Mouse (Mus musculus) hindbrain, embryonic 16.5 days (tissue): Measurements from ENCODE around the gene Nt5c. TPM values are rescaled to one million over a fixed set of nuclear protein-coding genes. Genes with fewer than 3 reads are reported as not detected.
"Not testable (repeated sequence)": the region's sequence is repeated elsewhere in the genome, so short reads cannot be mapped to it uniquely, and the experiment has no call there.

ENCODE experiments used
- ATAC-seq: fragments of 200-750 bp; cut with Nextera tagmentation; 2 replicates; pipeline ENCODE4 v1.8.0; 2017; ENCODE audit warnings: moderate TSS enrichment, moderate library complexity
- H3K27ac ChIP-seq: fragments of 300-500 bp; sonication (generic); 2 replicates; pipeline ENCODE4 v1.5.1; 2014; ENCODE audit warnings: low read depth, mild to moderate bottlenecking, control low read depth, low read length, moderate library complexity
- H3K27me3 ChIP-seq: fragments of 300-500 bp; sonication (generic); replicated peaks from 2 replicates; pipeline ENCODE4 v1.6.1; 2014; ENCODE audit warnings: low read length; ENCODE audit not compliant: control insufficient read depth, insufficient read depth
- H3K36me3 ChIP-seq: fragments of 300-500 bp; sonication (generic); 2 replicates; pipeline ENCODE4 v1.6.1; 2014; ENCODE audit warnings: mild to moderate bottlenecking, low read length, moderate library complexity, mixed read lengths; ENCODE audit not compliant: control insufficient read depth, insufficient read depth
- H3K4me1 ChIP-seq: fragments of 300-500 bp; sonication (generic); 2 replicates; pipeline ENCODE4 v1.6.1; 2014; ENCODE audit warnings: low read depth, low read length; ENCODE audit not compliant: control insufficient read depth, insufficient read depth
- H3K4me2 ChIP-seq: fragments of 300-500 bp; sonication (generic); 2 replicates; pipeline ENCODE4 v1.6.1; 2014; ENCODE audit warnings: mild to moderate bottlenecking, low read length, control low read depth, moderate library complexity
- H3K4me3 ChIP-seq: fragments of 300-500 bp; sonication (generic); 2 replicates; pipeline ENCODE4 v1.5.1; 2014; ENCODE audit warnings: mild to moderate bottlenecking, low read length, control low read depth, moderate library complexity
- H3K9ac ChIP-seq: fragments of 300-500 bp; sonication (generic); 2 replicates; pipeline ENCODE4 v1.6.1; 2014; ENCODE audit warnings: low read depth, mild to moderate bottlenecking, control low read depth, low read length, moderate library complexity
- H3K9me3 ChIP-seq: fragments of 300-500 bp; sonication (generic); 2 replicates; pipeline ENCODE4 v1.6.1; 2014; ENCODE audit warnings: mild to moderate bottlenecking, low read length, moderate library complexity; ENCODE audit not compliant: control insufficient read depth
- WGBS: fragments of 180-500 bp; shearing (Covaris S2); extraction: QIAGEN DNeasy Blood & Tissue Kit; methylation state at CpG from one replicate; pipeline ENCODE4 v1.1.7; 2014; 5-methylcytosine and 5-hydroxymethylcytosine counted together
- polyA plus RNA-seq: library from polyadenylated mRNA; unstranded; fragments of >200 nt; fragmentation: Nextera tagmentation; extraction: Ambion mirVana; gene quantifications from 2 replicates; pipeline ENCODE4 v1.2.1, GENCODE M21; 2015

The Nt5c gene
- polyA plus RNA-seq, 1 experiment from 2014 or later = 104 TPM

- peaks cover 25% of the 10 kb centered on the region for H3K4me1 ChIP-seq
- WGBS = 90% methylated on average over 7 of the region's 7 CpGs
- not testable (repeated sequence) for H3K4me2 ChIP-seq, H3K4me3 ChIP-seq, H3K27ac ChIP-seq, ATAC-seq, H3K9me3 ChIP-seq, H3K36me3 ChIP-seq, H3K27me3 ChIP-seq
- 0 out of 2 replicates have a peak overlapping the region, but pooled peaks have one; percentile 8 for H3K9ac ChIP-seq
Observed at GRCm38 (mm10) chr11:115477388-115477787, 14.3 kb downstream of the Nt5c start.

- not testable (repeated sequence) for H3K27me3 ChIP-seq, H3K9ac ChIP-seq, H3K27ac ChIP-seq, H3K36me3 ChIP-seq, ATAC-seq, H3K9me3 ChIP-seq
- peak overlapping the region; percentile 75 for H3K4me2 ChIP-seq
- peaks cover 25% of the 10 kb centered on the region for H3K4me1 ChIP-seq
- H3K4me3 ChIP-seq = peak overlapping the region; percentile 80
- WGBS = 82% methylated on average over 4 of the region's 4 CpGs
Observed at GRCm38 (mm10) chr11:115476630-115477029, 15.0 kb downstream of the Nt5c start.

GRCm38 (mm10) chr11:115475758-115476237 lies 15.9 kb downstream of the Nt5c start:
- ATAC-seq = peak; percentile 60
- H3K4me3 ChIP-seq = peak overlapping the region; percentile 80
- peak overlapping the region; percentile 78 for H3K9ac ChIP-seq
- no peaks in the 10 kb centered on the region for H3K27me3 ChIP-seq
- WGBS = 4% methylated on average over 28 of the region's 28 CpGs
- H3K27ac ChIP-seq = peak overlapping the region; percentile 86
- H3K9me3 ChIP-seq = no peaks in the 10 kb centered on the region
- H3K36me3 ChIP-seq = no peaks in the 10 kb centered on the region
- H3K4me1 ChIP-seq = peaks cover 25% of the 10 kb centered on the region
- peak overlapping the region; percentile 75 for H3K4me2 ChIP-seq

GRCm38 (mm10) chr11:115475025-115475757 lies 16.5 kb downstream of the Nt5c start, which contains the start of gene Armc7:
Gene Armc7 (plus strand): TSS chr11:115475667.
- ATAC-seq = peak; percentile 97
- Histone ChIP-seq H3K36me3 (no peaks in the 10 kb centered on the region), H3K9me3 (no peaks in the 10 kb centered on the region), H3K27ac (peak within 1 kb of the TSS; percentile 86), H3K9ac (peak within 1 kb of the TSS; percentile 78), H3K27me3 (no peaks in the 10 kb centered on the region), H3K4me3 (peak within 1 kb of the TSS; percentile 80), H3K4me2 (peak within 1 kb of the TSS; percentile 75), H3K4me1 (peaks cover 25% of the 10 kb centered on the region)
- WGBS = under 1% methylated on average over 26 of the region's 26 CpGs

GRCm38 (mm10) chr11:115473626-115474275 lies 17.9 kb downstream of the Nt5c start:
- Histone ChIP-seq H3K4me3 (no peak overlapping the region), H3K9ac (peak overlapping the region; percentile 18; the same call in 1 of the 2 replicates)

GRCm38 (mm10) chr11:115472183-115472582 lies 19.5 kb downstream of the Nt5c start:
- Histone ChIP-seq H3K9me3 (no peaks in the 10 kb centered on the region), H3K9ac (no peak overlapping the region), H3K4me2 (no peak overlapping the region), H3K36me3 (no peaks in the 10 kb centered on the region), H3K4me1 (peaks cover 22% of the 10 kb centered on the region), H3K27me3 (no peaks in the 10 kb centered on the region), H3K27ac (no peak overlapping the region), H3K4me3 (no peak overlapping the region)
- ATAC-seq = no peak
- 81% methylated on average over 7 of the region's 7 CpGs for WGBS

More at GRCm38 (mm10) chr11:115473626-115474275, 17.9 kb downstream of the Nt5c start:
- H3K27ac ChIP-seq = peak overlapping the region; percentile 27; the same call in 1 of the 2 replicates
- peak; percentile 60 for ATAC-seq
- no peaks in the 10 kb centered on the region for H3K36me3 ChIP-seq
- peaks cover 25% of the 10 kb centered on the region for H3K4me1 ChIP-seq
- H3K4me2 ChIP-seq = peak overlapping the region; percentile 29
- no peaks in the 10 kb centered on the region for H3K9me3 ChIP-seq
- WGBS = 19% methylated on average over 15 of the region's 15 CpGs
- H3K27me3 ChIP-seq = no peaks in the 10 kb centered on the region

GRCm38 (mm10) chr11:115467217-115467618 lies 24.4 kb downstream of the Nt5c start:
- no peak overlapping the region for H3K4me3 ChIP-seq
- no peaks in the 10 kb centered on the region for H3K27me3 ChIP-seq
- H3K9ac ChIP-seq = no peak overlapping the region
- no peak overlapping the region for H3K27ac ChIP-seq
- no peaks in the 10 kb centered on the region for H3K4me1 ChIP-seq
- no peak overlapping the region for H3K4me2 ChIP-seq
- 42% methylated on average over 4 of the region's 4 CpGs for WGBS
- H3K36me3 ChIP-seq = no peaks in the 10 kb centered on the region
- ATAC-seq = no peak
- no peaks in the 10 kb centered on the region for H3K9me3 ChIP-seq

- Histone ChIP-seq H3K4me3 (no peak overlapping the region), H3K36me3 (no peaks in the 10 kb centered on the region), H3K4me2 (no peak overlapping the region), H3K4me1 (no peaks in the 10 kb centered on the region), H3K27ac (no peak overlapping the region), H3K9me3 (no peaks in the 10 kb centered on the region), H3K27me3 (no peaks in the 10 kb centered on the region), H3K9ac (no peak overlapping the region)
- WGBS = 90% methylated on average over 8 of the region's 8 CpGs
- ATAC-seq = no peak
Observed at GRCm38 (mm10) chr11:115464851-115465250, 26.8 kb downstream of the Nt5c start.

GRCm38 (mm10) chr11:115463397-115463796 lies 28.3 kb downstream of the Nt5c start:
- Histone ChIP-seq H3K4me3 (no peak overlapping the region), H3K9me3 (no peaks in the 10 kb centered on the region), H3K27ac (no peak overlapping the region), H3K36me3 (no peaks in the 10 kb centered on the region), H3K4me2 (no peak overlapping the region), H3K27me3 (no peaks in the 10 kb centered on the region), H3K4me1 (no peaks in the 10 kb centered on the region), H3K9ac (no peak overlapping the region)
- WGBS = 84% methylated on average over 11 of the region's 11 CpGs
- no peak for ATAC-seq
